Mouse (Mus musculus): ENCODE data around the gene Epn1. TPM values are rescaled to one million over a fixed set of nuclear protein-coding genes. Genes with fewer than 3 reads are reported as not detected.

Gene Epn1
- polyA plus RNA-seq, 1 experiment from 2014 or later: 46.6 TPM

GRCm38 (mm10) chr7:5125078-5125477 lies 45.0 kb downstream of the Epn1 start:
- H3K9me3 ChIP-seq (replicated peaks; ENCODE audit: control insufficient read depth, low read length): no peaks in the 10 kb centered on the region
- ATAC-seq (ENCODE audit: low read depth): no peak
- peak overlapping the region; percentile 49 for H3K4me2 ChIP-seq (ENCODE audit: low read depth, low read length)
- no peak overlapping the region for H3K27ac ChIP-seq (ENCODE audit: low read length)
- H3K36me3 ChIP-seq (ENCODE audit: control insufficient read depth, insufficient read depth): no peaks in the 10 kb centered on the region
- no peak overlapping the region for H3K4me3 ChIP-seq (ENCODE audit: low read depth, low read length)
- H3K9ac ChIP-seq (ENCODE audit: low read depth, low read length): no peak overlapping the region
- 64% methylated on average over 8 of the region's 8 CpGs for WGBS (ENCODE audit: insufficient replicate concordance)
- H3K27me3 ChIP-seq (ENCODE audit: control insufficient read depth, insufficient read depth, low read depth, low read length): no peaks in the 10 kb centered on the region
- H3K4me1 ChIP-seq (ENCODE audit: control insufficient read depth, low read depth, low read length): no peaks in the 10 kb centered on the region

GRCm38 (mm10) chr7:5125549-5126406 lies 45.7 kb downstream of the Epn1 start, which contains the start of gene Rasl2-9:
TSS of gene Rasl2-9 (minus strand) at chr7:5125950.
- WGBS (ENCODE audit: insufficient replicate concordance): 12% methylated on average over 42 of the region's 42 CpGs
- H3K4me1 ChIP-seq (ENCODE audit: control insufficient read depth, low read depth, low read length): no peaks in the 10 kb centered on the region
- no peak within 1 kb of the TSS for H3K9ac ChIP-seq (ENCODE audit: low read depth, low read length)
- no peaks in the 10 kb centered on the region for H3K36me3 ChIP-seq (ENCODE audit: control insufficient read depth, insufficient read depth)
- ATAC-seq (ENCODE audit: low read depth): peak; percentile 75
- H3K27me3 ChIP-seq (ENCODE audit: control insufficient read depth, insufficient read depth, low read depth, low read length): no peaks in the 10 kb centered on the region
- no peaks in the 10 kb centered on the region for H3K9me3 ChIP-seq (replicated peaks; ENCODE audit: control insufficient read depth, low read length)
- no peak within 1 kb of the TSS for H3K27ac ChIP-seq (ENCODE audit: low read length)
- H3K4me2 ChIP-seq (ENCODE audit: low read depth, low read length): peak within 1 kb of the TSS; percentile 49
- peak within 1 kb of the TSS; percentile 38 for H3K4me3 ChIP-seq (ENCODE audit: low read depth, low read length)

Small RNA genes lying within 50 kb of the gene (microRNA-seq; reads per million reads assigned to microRNA genes)
- not detected for gene Gm26217

Other genes starting within 250 kb of the Epn1 start
- gene Shisa7, start 235.5 kb upstream of the Epn1 start, polyA plus RNA-seq (2015; fragmentation: Nextera tagmentation; extraction: Ambion mirVana): not detected in 2 replicates
- gene Isoc2b, start 210.0 kb upstream of the Epn1 start, polyA plus RNA-seq (2015; fragmentation: Nextera tagmentation; extraction: Ambion mirVana): 4.1 and 4.8 TPM in 2 replicates
- gene Isoc2a, start 203.1 kb upstream of the Epn1 start, polyA plus RNA-seq (2015; fragmentation: Nextera tagmentation; extraction: Ambion mirVana): 0.49 and 0.89 TPM in 2 replicates
- gene Gm36210, start 173.7 kb upstream of the Epn1 start, polyA plus RNA-seq (2015; fragmentation: Nextera tagmentation; extraction: Ambion mirVana): not detected in 2 replicates
- 1.4 and 1.9 TPM in 2 replicates for gene Zfp628, start 165.0 kb upstream of the Epn1 start, polyA plus RNA-seq (2015; fragmentation: Nextera tagmentation; extraction: Ambion mirVana)
- 0.25 and 0.37 TPM in 2 replicates for gene Nat14, start 158.2 kb upstream of the Epn1 start, polyA plus RNA-seq (2015; fragmentation: Nextera tagmentation; extraction: Ambion mirVana)
- 0.08 and 0.20 TPM in 2 replicates for gene Ssc5d, start 154.4 kb upstream of the Epn1 start, polyA plus RNA-seq (2015; fragmentation: Nextera tagmentation; extraction: Ambion mirVana)
- not detected in 2 replicates for gene Sbk2, start 115.8 kb upstream of the Epn1 start, polyA plus RNA-seq (2015; fragmentation: Nextera tagmentation; extraction: Ambion mirVana)
- gene Sbk3, start 109.1 kb upstream of the Epn1 start, polyA plus RNA-seq (2015; fragmentation: Nextera tagmentation; extraction: Ambion mirVana): not detected in 2 replicates
- 3.6 and 4.5 TPM in 2 replicates for gene Zfp579, start 84.1 kb upstream of the Epn1 start, polyA plus RNA-seq (2015; fragmentation: Nextera tagmentation; extraction: Ambion mirVana)
- gene Zfp524, start 65.8 kb upstream of the Epn1 start, polyA plus RNA-seq (2015; fragmentation: Nextera tagmentation; extraction: Ambion mirVana): 7.8 and 10.2 TPM in 2 replicates
- 10.4 and 12.5 TPM in 2 replicates for gene Fiz1, start 65.5 kb upstream of the Epn1 start, polyA plus RNA-seq (2015; fragmentation: Nextera tagmentation; extraction: Ambion mirVana)
- 0.58 and 0.89 TPM in 2 replicates for gene Gm44973, start 64.7 kb upstream of the Epn1 start, polyA plus RNA-seq (2015; fragmentation: Nextera tagmentation; extraction: Ambion mirVana)
- gene Zfp865, start 59.9 kb upstream of the Epn1 start, polyA plus RNA-seq (2015; fragmentation: Nextera tagmentation; extraction: Ambion mirVana): 1.1 and 1.2 TPM in 2 replicates
- 0.16 and 0.40 TPM in 2 replicates for gene Ccdc106, start 59.7 kb upstream of the Epn1 start, polyA plus RNA-seq (2015; fragmentation: Nextera tagmentation; extraction: Ambion mirVana)
- not detected in 2 replicates for gene 4632433K11Rik, start 46.1 kb upstream of the Epn1 start, polyA plus RNA-seq (2015; fragmentation: Nextera tagmentation; extraction: Ambion mirVana)
- gene Zfp784, start 41.8 kb upstream of the Epn1 start, polyA plus RNA-seq (2015; fragmentation: Nextera tagmentation; extraction: Ambion mirVana): 1.3 and 1.7 TPM in 2 replicates
- gene Zfp580, start 28.7 kb upstream of the Epn1 start, polyA plus RNA-seq (2015; fragmentation: Nextera tagmentation; extraction: Ambion mirVana): 0.89 and 1.8 TPM in 2 replicates
- gene U2af2, start 18.1 kb upstream of the Epn1 start, polyA plus RNA-seq (2015; fragmentation: Nextera tagmentation; extraction: Ambion mirVana): 48.2 and 48.8 TPM in 2 replicates
- not detected in 2 replicates for gene Rfpl4, start 36.7 kb downstream of the Epn1 start, polyA plus RNA-seq (2015; fragmentation: Nextera tagmentation; extraction: Ambion mirVana)
- gene Rasl2-9, start 45.7 kb downstream of the Epn1 start, polyA plus RNA-seq (2015; fragmentation: Nextera tagmentation; extraction: Ambion mirVana): 0.11 and 0.27 TPM in 2 replicates
- gene Vmn1r55, start 69.4 kb downstream of the Epn1 start, polyA plus RNA-seq (2015; fragmentation: Nextera tagmentation; extraction: Ambion mirVana): not detected in 2 replicates
- gene Vmn1r56, start 116.5 kb downstream of the Epn1 start, polyA plus RNA-seq (2015; fragmentation: Nextera tagmentation; extraction: Ambion mirVana): not detected in 2 replicates
- gene Vmn1r57, start 138.3 kb downstream of the Epn1 start, polyA plus RNA-seq (2015; fragmentation: Nextera tagmentation; extraction: Ambion mirVana): not detected in 2 replicates

Data from liver, embryonic 16.5 days (tissue).